Mouse (Mus musculus) intestine, embryonic 16.5 days (tissue): ENCODE results near the gene Sun2. TPM values are rescaled to one million over a fixed set of nuclear protein-coding genes. Genes with fewer than 3 reads are reported as not detected.

Source experiments
- polyA plus RNA-seq: library from polyadenylated mRNA; unstranded; fragments of >200 nt; fragmentation: Nextera tagmentation; extraction: Ambion mirVana; gene quantifications from 2 replicates; pipeline ENCODE4 v1.2.1, GENCODE M21; 2015

Sun2 gene
- polyA plus RNA-seq, 1 experiment from 2014 or later = 3.3 TPM

Other genes with a start within 250 kb of the Sun2 start
- gene Kcnj4, start 237.3 kb downstream of the Sun2 start, polyA plus RNA-seq = not detected in 2 replicates
- gene Kdelr3, start 226.1 kb downstream of the Sun2 start, polyA plus RNA-seq = 72.5 and 74.5 TPM in 2 replicates
- gene Ddx17, start 195.8 kb downstream of the Sun2 start, polyA plus RNA-seq = 29.4 and 29.8 TPM in 2 replicates
- 1.1 and 1.7 TPM in 2 replicates for gene Dmc1, start 137.4 kb downstream of the Sun2 start, polyA plus RNA-seq
- 0.60 and 0.72 TPM in 2 replicates for gene Fam227a, start 83.6 kb downstream of the Sun2 start, polyA plus RNA-seq
- 37.1 and 37.2 TPM in 2 replicates for gene Cby1, start 83.3 kb downstream of the Sun2 start, polyA plus RNA-seq
- gene Tomm22, start 71.7 kb downstream of the Sun2 start, polyA plus RNA-seq = 248 and 288 TPM in 2 replicates
- 14.1 and 17.0 TPM in 2 replicates for gene Josd1, start 54.6 kb downstream of the Sun2 start, polyA plus RNA-seq
- gene Gtpbp1, start 51.7 kb downstream of the Sun2 start, polyA plus RNA-seq = 24.5 and 25.3 TPM in 2 replicates
- gene Dnal4, start 35.3 kb upstream of the Sun2 start, polyA plus RNA-seq = 38.8 and 43.0 TPM in 2 replicates
- 1.3 and 1.8 TPM in 2 replicates for gene Nptxr, start 62.2 kb upstream of the Sun2 start, polyA plus RNA-seq
- gene Npcd, start 91.7 kb upstream of the Sun2 start, polyA plus RNA-seq = not detected in 2 replicates
- gene Cbx6, start 92.2 kb upstream of the Sun2 start, polyA plus RNA-seq = 31.4 and 31.6 TPM in 2 replicates
- gene Apobec3, start 149.1 kb upstream of the Sun2 start, polyA plus RNA-seq = 12.9 and 16.2 TPM in 2 replicates
- gene Cbx7, start 228.6 kb upstream of the Sun2 start, polyA plus RNA-seq = 3.7 and 4.8 TPM in 2 replicates